Mouse (Mus musculus) testis, adult 2 months (tissue): ENCODE data around the gene Fxn. TPM values are rescaled to one million over a fixed set of nuclear protein-coding genes. Genes with fewer than 3 reads are reported as not detected.

Source experiments
- H3K27ac ChIP-seq: fragments of 200-500 bp; 2 replicates; pipeline ENCODE4 v1.5.1; 2012; ENCODE audit warnings: low read depth, low read length; ENCODE audit not compliant: control insufficient read depth, insufficient read depth
- H3K27me3 ChIP-seq: fragments of 200-500 bp; 2 replicates; pipeline ENCODE4 v1.6.1; 2012; ENCODE audit warnings: mild to moderate bottlenecking, low read length, moderate library complexity; ENCODE audit not compliant: control insufficient read depth, insufficient read depth
- H3K36me3 ChIP-seq: fragments of 200-500 bp; 2 replicates; pipeline ENCODE4 v1.6.1; 2012; ENCODE audit warnings: mild to moderate bottlenecking, low read length; ENCODE audit not compliant: control insufficient read depth, insufficient read depth
- H3K4me1 ChIP-seq: fragments of 200-500 bp; 2 replicates; pipeline ENCODE4 v1.6.1; 2012; ENCODE audit warnings: low read length; ENCODE audit not compliant: control insufficient read depth, insufficient read depth
- H3K4me3 ChIP-seq: fragments of 200-500 bp; 2 replicates; pipeline ENCODE4 v1.5.1; 2012; ENCODE audit warnings: low read depth, mild to moderate bottlenecking, low read length, moderate library complexity, mixed read lengths; ENCODE audit not compliant: control insufficient read depth
- CTCF ChIP-seq: fragments of 200-500 bp; IDR thresholded peaks from 2 replicates; pipeline ENCODE4 v1.5.1; 2012; ENCODE audit warnings: low read depth, mild to moderate bottlenecking, inconsistent platforms, low read length, moderate library complexity; ENCODE audit not compliant: control insufficient read depth, insufficient read depth, insufficient replicate concordance
- POLR2A ChIP-seq: fragments of 200-500 bp; IDR thresholded peaks from 2 replicates; pipeline ENCODE4 v1.6.1; 2012; ENCODE audit warnings: low read depth, mild to moderate bottlenecking, inconsistent platforms, low read length, moderate library complexity; ENCODE audit not compliant: control insufficient read depth
- polyA plus RNA-seq: library from polyadenylated mRNA; depleted of rRNA; stranded (reverse); fragments of >200 nt; gene quantifications from 2 replicates; pipeline ENCODE4 v1.2.3, GENCODE M21; 2012

The Fxn gene
- polyA plus RNA-seq, 1 experiment = 5.1 TPM

GRCm38 (mm10) chr19:24293537-24293936, 13.1 kb upstream of the Fxn start:
- Histone ChIP-seq H3K4me1 (0 out of 2 replicates have a peak, but pooled peaks cover 2% of the 10 kb centered on the region), H3K27me3 (no peaks in the 10 kb centered on the region), H3K27ac (no peak overlapping the region), H3K36me3 (no peaks in the 10 kb centered on the region), H3K4me3 (no peak overlapping the region)
- TF ChIP-seq POLR2A = no peak
- TF ChIP-seq CTCF = no peak

GRCm38 (mm10) chr19:24284187-24284586, 3.8 kb upstream of the Fxn start:
- no peaks in the 10 kb centered on the region for H3K36me3 ChIP-seq
- H3K27me3 ChIP-seq = no peaks in the 10 kb centered on the region
- TF ChIP-seq CTCF = peak; percentile 78; the same call in 1 of the 2 replicates
- no peak for TF ChIP-seq POLR2A
- no peak overlapping the region for H3K4me3 ChIP-seq
- H3K4me1 ChIP-seq = peaks cover 12% of the 10 kb centered on the region
- no peak overlapping the region for H3K27ac ChIP-seq

DNA sequence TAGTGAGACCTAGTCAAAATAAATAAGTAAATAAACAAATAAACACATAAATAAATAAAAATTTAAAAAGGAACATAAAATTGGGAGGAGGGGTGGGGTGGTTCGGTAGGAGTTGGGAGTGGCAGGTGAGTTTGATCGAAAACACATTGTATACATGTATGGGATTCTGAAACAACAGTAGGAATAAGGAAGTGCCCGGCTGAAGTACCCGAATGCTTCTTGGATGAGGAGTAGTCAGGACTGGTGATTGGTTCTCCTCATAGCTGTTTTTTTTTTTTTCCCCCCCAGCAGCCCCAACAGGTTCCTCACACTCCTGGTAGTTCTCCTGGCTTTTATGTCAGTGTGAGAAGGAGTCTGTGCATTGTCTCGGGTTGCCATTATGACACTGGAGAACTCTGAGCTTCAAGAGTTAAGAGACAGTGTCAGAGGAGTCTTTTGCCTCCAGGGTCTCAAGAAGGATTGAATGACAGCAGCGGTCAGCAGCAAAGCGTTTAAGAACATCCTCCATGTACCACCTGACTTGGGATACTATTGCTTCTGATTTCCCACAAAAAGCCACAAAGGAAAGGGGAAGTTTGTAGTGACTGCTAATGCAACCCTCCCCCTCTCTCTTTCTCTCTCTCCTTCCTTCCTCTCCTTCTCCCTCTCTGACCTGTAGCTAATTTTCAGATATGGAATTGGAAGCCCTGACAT, 1.0 kb upstream of the Fxn start:
- Histone ChIP-seq H3K36me3 (no peaks in the 10 kb centered on the region), H3K27me3 (no peaks in the 10 kb centered on the region), H3K27ac (no peak overlapping the region), H3K4me3 (no peak overlapping the region), H3K4me1 (peaks cover 9% of the 10 kb centered on the region)
- TF ChIP-seq POLR2A (no peak), CTCF (no peak)

- peaks cover 9% of the 10 kb centered on the region for H3K4me1 ChIP-seq
- peak; percentile 65 for TF ChIP-seq POLR2A
- no peak for TF ChIP-seq CTCF
Measured at GRCm38 (mm10) chr19:24279706-24280600, 452 bp downstream of the Fxn start.

GRCm38 (mm10) chr19:24278859-24279258, 1.5 kb downstream of the Fxn start:
- no peak overlapping the region for H3K4me3 ChIP-seq
- H3K4me1 ChIP-seq = peaks cover 9% of the 10 kb centered on the region
- H3K27me3 ChIP-seq = no peaks in the 10 kb centered on the region
- no peak overlapping the region for H3K27ac ChIP-seq
- TF ChIP-seq POLR2A (no peak), CTCF (no peak)
- no peaks in the 10 kb centered on the region for H3K36me3 ChIP-seq

More at GRCm38 (mm10) chr19:24279706-24280600, 452 bp downstream of the Fxn start:
- Histone ChIP-seq H3K27me3 (no peaks in the 10 kb centered on the region), H3K27ac (peak overlapping the region; percentile 75), H3K36me3 (no peaks in the 10 kb centered on the region), H3K4me3 (peak overlapping the region; percentile 98)

GRCm38 (mm10) chr19:24274281-24274680, 6.1 kb downstream of the Fxn start:
- Histone ChIP-seq H3K4me3 (no peak overlapping the region), H3K36me3 (no peaks in the 10 kb centered on the region)

DNA sequence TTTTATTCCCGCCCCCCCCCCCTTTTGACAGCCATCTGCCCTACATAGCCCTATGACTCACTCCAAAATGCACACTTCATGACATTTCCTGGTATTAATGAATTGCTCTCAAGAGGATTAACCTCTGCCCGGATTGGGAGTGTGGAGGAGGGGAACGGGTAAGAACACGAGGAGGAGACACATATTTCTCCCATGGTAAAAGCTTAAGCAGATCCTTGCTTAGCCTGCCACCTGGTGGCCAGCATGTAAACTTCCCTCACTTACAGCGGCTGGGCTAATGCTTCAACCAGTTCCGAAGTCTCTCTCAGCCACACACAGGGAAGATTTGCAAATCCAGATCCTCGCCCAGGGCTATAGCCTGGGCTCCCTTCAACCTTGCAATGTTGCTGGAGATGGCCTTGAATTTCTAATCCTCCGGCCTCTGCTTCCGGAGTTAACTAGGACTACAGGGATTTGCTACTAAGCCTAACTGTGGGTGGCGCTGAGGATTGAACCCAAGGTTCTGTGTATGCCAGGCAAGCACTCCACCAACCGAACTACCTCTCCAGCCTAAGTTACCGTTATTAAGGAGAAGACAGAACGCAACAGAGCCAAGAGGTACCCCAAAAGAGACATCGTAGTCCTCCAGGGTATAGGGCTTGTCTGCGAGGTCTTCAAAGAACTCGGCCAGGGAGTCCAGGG, 8.5 kb downstream of the Fxn start:
- Histone ChIP-seq H3K27me3 (no peaks in the 10 kb centered on the region), H3K4me1 (peaks cover 13% of the 10 kb centered on the region), H3K27ac (no peak overlapping the region), H3K36me3 (no peaks in the 10 kb centered on the region), H3K4me3 (peak overlapping the region; percentile 57)
- TF ChIP-seq CTCF (peak; percentile 87), POLR2A (no peak)

More at GRCm38 (mm10) chr19:24274281-24274680, 6.1 kb downstream of the Fxn start:
- peaks cover 13% of the 10 kb centered on the region for H3K4me1 ChIP-seq
- TF ChIP-seq CTCF (no peak), POLR2A (no peak)
- H3K27me3 ChIP-seq = no peaks in the 10 kb centered on the region
- H3K27ac ChIP-seq = no peak overlapping the region
